Mouse (Mus musculus): ENCODE measurements at regions not wholly inside any gene's neighbourhood (a gene's known extent, or its start where the extent isn't known, plus 50 kb on each side); places are given as distances from the start of the nearest gene placed in this dataset.

GRCm38 (mm10) chr13:31337631-31338030 is 218.3 kb upstream of the Foxq1 start:
- TF ChIP-seq CTCF (IDR thresholded peaks at IDR 0.05; ENCODE audit: low read depth) = no peak
- no peak for TF ChIP-seq EP300 (IDR thresholded peaks at IDR 0.05; ENCODE audit: low read depth)
